ENCODE assay signal across 8 mouse cellular contexts in the genomic region with DNA sequence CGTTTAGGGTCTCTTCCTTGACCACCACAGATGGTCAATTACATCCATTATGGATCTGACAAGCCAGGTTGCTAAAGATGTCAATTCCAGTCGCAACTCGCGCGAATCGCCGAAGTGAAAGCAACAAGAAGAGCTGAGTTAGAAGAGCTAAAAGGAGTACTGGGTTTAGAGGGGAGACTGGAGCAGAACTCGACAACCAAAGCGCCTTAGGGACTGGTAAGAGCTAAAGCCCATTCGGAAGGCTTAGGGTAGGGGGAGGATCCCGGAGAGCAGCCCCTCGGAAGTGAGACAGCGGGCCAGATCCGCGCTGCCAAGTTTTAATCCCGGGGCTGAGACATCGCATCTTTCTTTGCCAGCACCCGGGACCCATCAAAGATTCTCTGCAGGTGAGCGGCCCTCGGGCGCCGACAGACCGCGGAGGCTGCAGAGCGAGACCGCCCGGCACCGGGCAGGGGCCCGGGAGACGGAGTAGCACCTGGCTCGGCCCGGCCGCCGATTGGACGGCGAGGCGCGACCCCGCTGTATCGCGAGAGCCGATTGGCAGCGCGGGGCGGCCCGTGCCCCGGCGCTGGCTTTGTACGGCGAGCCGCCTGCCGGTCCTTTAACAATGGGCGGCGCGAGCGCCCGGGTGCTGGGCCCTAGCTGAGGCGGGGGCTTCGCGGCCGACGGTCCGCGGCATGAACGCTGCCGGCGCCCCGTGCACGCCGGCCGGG. TPM values are rescaled to one million over a fixed set of nuclear protein-coding genes. Genes with fewer than 3 reads are reported as not detected.
DNase-seq lines count a peak whose midpoint lies in the region; ATAC-seq and TF ChIP-seq lines count a peak whose summit lies in the region.

Ccnj (plus strand) TSS at position 577 of the 713 bp plus-strand sequence.

- peak within 1 kb of the TSS; percentile 89 for H3K9ac ChIP-seq in intestine, postnatal 0 days (ENCODE audit: low read depth, low read length)

- intact Hi-C loops in left cerebral cortex, postnatal 36 days (cut with DNase I), result loop anchor here (1.0 to 5.0 kb wide), 3 partner anchors 42 to 219 kb away; partner anchors contain the start of genes Entpd1, Tctn3 and Zfp518a

- H3K27ac ChIP-seq in intestine, postnatal 0 days (ENCODE audit: low read depth, low read length), result peak within 1 kb of the TSS; percentile 78
- H3K27ac ChIP-seq in midbrain, embryonic 10.5 days (replicated peaks), result peak within 1 kb of the TSS; percentile 100

- peak; percentile 25; the same call in 1 of the 2 replicates for TF ChIP-seq CTCF in intestine, postnatal 0 days (IDR thresholded peaks at IDR 0.05; ENCODE audit: low read depth)

- H3K27me3 ChIP-seq in intestine, postnatal 0 days (replicated peaks; ENCODE audit: control insufficient read depth, insufficient read depth, low read length), result no peaks in the 10 kb centered on the region
- no peaks in the 10 kb centered on the region for H3K27me3 ChIP-seq in midbrain, embryonic 10.5 days (ENCODE audit: low read depth, poor library complexity, severe bottlenecking)

- no peaks in the 10 kb centered on the region for H3K36me3 ChIP-seq in intestine, postnatal 0 days (ENCODE audit: control insufficient read depth, insufficient read depth)
- peaks cover 16% of the 10 kb centered on the region for H3K36me3 ChIP-seq in midbrain, embryonic 10.5 days

- ATAC-seq in intestine, postnatal 0 days, result peak; percentile 99

- peak within 1 kb of the TSS; percentile 81 for H3K4me2 ChIP-seq in intestine, postnatal 0 days (replicated peaks; ENCODE audit: low read depth)

- DNase-seq in adrenal gland, postnatal 10 days, result peak; percentile 98
- peak; percentile 95 for DNase-seq in embryo, embryonic 9.5 days (ENCODE audit: extremely low spot score)
- DNase-seq in gastrocnemius, postnatal 4 days (ENCODE audit: low spot score in 2 of 2), result peak; percentile 90 to 92
- DNase-seq in left cerebral cortex, postnatal 36 days (ENCODE audit: low spot score in 2 of 2), result peak; percentile 95 to 96
- DNase-seq in midbrain, embryonic 10.5 days (ENCODE audit: low spot score), result peak; percentile 94
- peak; percentile 87 to 91 for DNase-seq in right cerebral cortex, postnatal 36 days (ENCODE audit: low spot score in 2 of 2)
- peak; percentile 89 to 91 for DNase-seq in urinary bladder, postnatal 4 days (ENCODE audit: low spot score in 2 of 2)

- under 1% methylated on average over 68 of the region's 71 CpGs for WGBS in intestine, postnatal 0 days
- under 1% methylated on average over 71 of the region's 71 CpGs for WGBS in midbrain, embryonic 10.5 days

- H3K9me3 ChIP-seq in intestine, postnatal 0 days (ENCODE audit: control insufficient read depth), result no peaks in the 10 kb centered on the region
- no peaks in the 10 kb centered on the region for H3K9me3 ChIP-seq in midbrain, embryonic 10.5 days (replicated peaks)

- 0 out of 2 replicates have a peak, but pooled peaks cover 3% of the 10 kb centered on the region for H3K4me1 ChIP-seq in intestine, postnatal 0 days (replicated peaks; ENCODE audit: control insufficient read depth, insufficient read depth, low read length)
- peaks cover 40% of the 10 kb centered on the region for H3K4me1 ChIP-seq in midbrain, embryonic 10.5 days

- H3K4me3 ChIP-seq in intestine, postnatal 0 days (ENCODE audit: low read depth, low read length), result peak within 1 kb of the TSS; percentile 78
- peak within 1 kb of the TSS; percentile 95 for H3K4me3 ChIP-seq in midbrain, embryonic 10.5 days

RNA-seq across cellular contexts. Expression of gene Ccnj, which starts in this region (rescaled TPM):
- 1 to 10 TPM; 6.4 to 8.2 TPM for total RNA-seq in adrenal gland, postnatal 10 days (2021)
- 1 to 10 TPM; 5.7 to 6.5 TPM for total RNA-seq in gastrocnemius, postnatal 4 days (2021)
- polyA plus RNA-seq in intestine, postnatal 0 days (2015; fragmentation: Nextera tagmentation; extraction: Ambion mirVana), result 2.9 and 3.3 TPM in 2 replicates
- total RNA-seq in left cerebral cortex, postnatal 36 days (2021), result 1 to 10 TPM; 7.1 to 8.9 TPM
- 38.6 and 39.9 TPM in 2 replicates for polyA plus RNA-seq in midbrain, embryonic 10.5 days (2016; fragmentation: Nextera tagmentation; extraction: Ambion mirVana)

Comparison
In these comparisons a context has a peak if more than half of its experiments do, and no peak if none do; other contexts are left out.
1. Peak in every context shown above with its lines: DNase-seq, ATAC-seq, H3K4me3 ChIP-seq and H3K27ac ChIP-seq.